Mouse (Mus musculus): ENCODE results near the gene Rplp2.

Gene Rplp2

DNA sequence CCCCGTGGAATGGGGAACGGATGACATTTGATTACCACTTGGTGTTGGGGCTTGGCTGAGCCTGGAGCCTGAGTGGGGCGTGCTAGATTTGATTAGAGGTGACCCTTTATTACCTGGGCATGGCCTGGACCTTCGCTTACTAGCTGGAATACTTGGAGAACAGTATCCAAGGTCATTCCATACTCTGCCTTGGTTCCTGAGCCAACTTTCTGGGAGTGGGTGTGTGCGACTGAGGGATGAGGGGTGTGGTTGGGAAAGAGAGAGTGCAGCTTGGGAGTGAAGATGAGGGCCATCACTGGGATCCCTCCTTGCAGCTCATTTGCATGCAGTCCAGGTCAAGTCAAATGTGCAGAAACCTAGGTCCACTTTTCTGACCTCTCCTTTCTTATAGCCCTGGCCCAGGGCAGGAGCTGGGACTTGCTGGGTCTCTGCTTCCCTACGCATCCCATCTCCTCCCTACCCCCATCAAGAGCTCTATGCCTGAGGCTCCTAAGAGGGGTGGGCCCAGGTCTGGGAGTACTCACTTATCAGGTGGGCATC, 36.0 kb downstream of the Rplp2 start:
- no peak for DNase-seq (ENCODE audit: low spot score)

DNA sequence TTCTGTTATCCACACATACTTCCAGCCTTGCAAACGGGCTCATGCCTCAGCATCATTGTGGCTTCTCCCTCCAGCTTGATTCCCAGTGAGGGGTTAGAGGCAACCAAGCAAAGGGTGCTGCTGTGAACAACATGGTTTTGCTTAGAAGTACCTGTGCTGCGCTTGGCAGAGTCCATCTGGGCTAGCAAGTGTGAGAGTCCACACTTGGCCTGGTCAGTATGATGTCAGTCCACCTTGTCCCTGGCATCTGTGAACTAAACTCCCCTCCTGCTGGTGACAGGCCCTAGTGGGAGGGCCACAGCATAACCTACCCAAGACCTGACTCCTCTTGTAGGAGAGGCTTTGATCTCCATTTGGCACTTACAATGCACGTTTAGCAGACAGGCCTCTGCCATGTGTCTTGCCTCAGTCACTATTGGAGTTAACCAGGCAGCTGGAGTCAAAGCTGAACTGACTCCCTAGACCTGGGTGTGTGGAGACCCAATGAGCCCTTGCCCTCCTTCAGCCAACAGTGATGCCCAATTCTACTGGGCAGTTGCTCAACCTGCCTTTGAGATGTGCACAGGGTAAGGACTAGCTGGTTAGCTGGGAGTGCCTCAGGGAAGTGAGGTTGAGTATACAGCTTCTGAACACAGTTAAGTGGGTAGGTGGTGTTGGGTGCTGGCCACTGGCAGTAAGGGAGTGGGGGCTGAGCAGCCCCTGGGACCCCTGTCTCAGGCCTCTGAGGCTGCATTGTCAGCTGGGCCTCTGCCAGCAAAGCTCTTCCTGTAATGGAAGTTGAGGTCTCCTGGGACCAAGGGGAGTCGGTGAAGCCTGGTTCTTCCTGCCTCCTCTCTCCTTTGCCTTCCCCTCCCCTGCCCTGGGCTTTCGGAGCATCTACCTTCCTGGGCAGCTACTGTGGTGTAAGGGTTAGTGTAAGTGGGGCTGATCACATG, 37.3 kb downstream of the Rplp2 start:
- no peak for DNase-seq (ENCODE audit: low spot score)

DNA sequence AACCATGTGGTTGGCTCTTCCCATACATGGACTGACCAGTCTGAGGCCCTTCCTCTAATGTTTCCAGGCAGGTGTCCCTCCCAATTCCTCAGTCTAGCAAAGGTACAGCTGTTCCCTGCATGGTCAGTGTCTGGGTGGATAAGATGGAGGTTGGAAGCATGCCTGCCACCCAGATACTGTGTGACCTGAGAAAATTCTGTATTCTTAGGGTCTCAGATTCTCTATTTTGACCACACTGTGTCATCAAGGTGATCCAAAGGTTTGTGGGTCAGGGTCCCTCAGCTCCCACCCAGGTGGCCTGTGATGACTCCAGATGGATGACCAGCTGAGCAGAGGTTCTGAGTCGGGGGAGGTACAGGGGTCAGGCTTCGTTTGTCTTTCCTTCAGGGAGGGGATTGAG, 38.0 kb downstream of the Rplp2 start:
- DNase-seq (ENCODE audit: low spot score) = no peak

DNA sequence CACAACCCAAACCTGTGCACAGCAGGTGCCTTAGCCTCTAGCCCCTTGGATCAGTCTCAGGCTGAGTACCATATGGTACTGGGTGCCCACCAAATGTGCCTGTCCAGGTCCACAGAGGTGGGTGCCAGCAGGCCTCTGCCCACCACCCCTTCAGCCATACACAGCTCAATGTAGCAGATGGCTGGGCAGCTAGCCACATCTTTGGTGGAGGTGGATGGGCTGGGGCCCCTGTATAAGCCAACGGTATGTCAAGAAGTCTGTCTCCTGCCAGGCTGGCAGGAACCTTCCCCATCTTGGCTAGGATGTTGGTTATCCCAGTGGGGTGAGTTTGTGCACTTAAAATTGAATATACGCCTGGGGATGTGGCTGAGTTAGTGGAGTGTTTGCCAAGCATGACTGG, 38.4 kb downstream of the Rplp2 start:
- no peak for DNase-seq (ENCODE audit: low spot score)

- DNase-seq (ENCODE audit: low spot score) = no peak
These were observed 39.1 kb downstream of the Rplp2 start for GRCm38 (mm10) chr7:141486239-141486638.

GRCm38 (mm10) chr7:141487141-141487540, 40.0 kb downstream of the Rplp2 start:
- no peak for DNase-seq (ENCODE audit: low spot score)

DNA sequence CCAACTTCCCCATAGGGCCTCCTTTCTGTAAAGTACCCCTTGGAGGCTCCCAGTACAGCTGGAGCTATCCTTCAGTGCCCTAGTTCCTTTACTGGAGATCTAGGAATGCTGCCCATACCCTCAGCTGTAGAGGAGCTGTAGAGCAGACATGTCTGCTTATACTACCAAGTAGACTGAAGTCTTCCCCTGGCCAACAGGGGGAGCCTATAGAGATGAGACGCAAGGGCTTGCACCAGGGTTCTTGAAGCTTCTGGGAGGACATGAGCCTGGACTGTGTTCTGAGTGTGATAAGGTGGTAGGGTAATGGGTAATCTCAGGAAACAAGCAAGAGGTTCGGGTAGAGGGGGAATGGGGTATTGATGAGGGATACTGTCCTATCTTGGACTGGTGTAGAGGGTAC, 44.0 kb downstream of the Rplp2 start:
- no peak for DNase-seq (ENCODE audit: low spot score)

- DNase-seq (ENCODE audit: low spot score) = no peak
These were observed 45.6 kb downstream of the Rplp2 start for GRCm38 (mm10) chr7:141492738-141493137.

GRCm38 (mm10) chr7:141493729-141494128, 46.6 kb downstream of the Rplp2 start:
- DNase-seq (ENCODE audit: low spot score) = no peak

DNA sequence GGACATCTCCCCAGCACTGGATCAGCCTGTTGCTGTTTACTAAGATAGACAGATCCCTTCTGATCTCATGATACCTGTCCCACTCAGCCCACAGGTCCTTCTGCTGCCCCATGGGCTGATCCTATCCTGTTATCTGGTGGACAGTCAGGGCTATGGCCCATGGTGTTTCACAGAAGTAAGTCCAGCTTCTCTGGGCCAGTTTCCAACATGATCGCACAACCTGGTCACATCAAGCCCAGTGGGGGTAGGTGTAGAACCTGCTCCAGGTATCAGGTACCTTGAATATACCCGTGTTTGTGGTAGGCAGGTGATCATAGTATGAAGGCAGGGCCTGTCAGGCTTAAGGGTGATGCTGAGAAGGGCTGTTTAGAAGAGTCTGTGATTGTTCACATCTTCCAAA, 48.2 kb downstream of the Rplp2 start:
- no peak for DNase-seq (ENCODE audit: low spot score)

GRCm38 (mm10) chr7:141495940-141496339, 48.8 kb downstream of the Rplp2 start:
- no peak for DNase-seq (ENCODE audit: low spot score)

GRCm38 (mm10) chr7:141497600-141497999, 50.4 kb downstream of the Rplp2 start:
- DNase-seq (ENCODE audit: low spot score) = no peak
